Mouse (Mus musculus) R1 (cell line): ENCODE measurements around the gene Ctf2.
"Not testable (repeated sequence)": the region's sequence is repeated elsewhere in the genome, so short reads cannot be mapped to it uniquely, and the experiment has no call there.

Experiments
- DNase-seq: peaks from one replicate; pipeline ENCODE4 v3.0.0-alpha.2; 2018; ENCODE audit warnings: low read depth, low spot score

Gene Ctf2

GRCm38 (mm10) chr7:127714816-127715215 is 17.1 kb downstream of the Ctf2 start:
- DNase-seq = no peak

- DNase-seq = peak; percentile 93
Observed at GRCm38 (mm10) chr7:127712461-127713385, 19.2 kb downstream of the Ctf2 start, which contains the start of gene Ctf1. Gene Ctf1, plus strand, starts transcription at chr7:127712736.

GRCm38 (mm10) chr7:127711456-127711855 is 20.5 kb downstream of the Ctf2 start:
- DNase-seq = no peak

GRCm38 (mm10) chr7:127711031-127711430 is 20.9 kb downstream of the Ctf2 start:
- DNase-seq = no peak

GRCm38 (mm10) chr7:127709261-127709979 is 22.5 kb downstream of the Ctf2 start:
- DNase-seq = no peak

GRCm38 (mm10) chr7:127708207-127709078 is 23.5 kb downstream of the Ctf2 start, which contains the start of gene Bcl7c:
Gene Bcl7c, minus strand, starts transcription at chr7:127708933.
- DNase-seq = peak; percentile 97

GRCm38 (mm10) chr7:127707957-127708206 is 24.1 kb downstream of the Ctf2 start:
- DNase-seq = no peak

GRCm38 (mm10) chr7:127707045-127707956 is 24.7 kb downstream of the Ctf2 start:
- DNase-seq = peak; percentile 26

GRCm38 (mm10) chr7:127705706-127706105 is 26.3 kb downstream of the Ctf2 start:
- DNase-seq = no peak

GRCm38 (mm10) chr7:127704598-127704997 is 27.4 kb downstream of the Ctf2 start:
- no peak for DNase-seq

GRCm38 (mm10) chr7:127703561-127704178 is 28.3 kb downstream of the Ctf2 start:
- no peak for DNase-seq

GRCm38 (mm10) chr7:127700712-127701331 is 31.1 kb downstream of the Ctf2 start:
- no peak for DNase-seq

- DNase-seq = no peak
Observed at GRCm38 (mm10) chr7:127698986-127699385, 33.0 kb downstream of the Ctf2 start.

GRCm38 (mm10) chr7:127693730-127694129 is 38.2 kb downstream of the Ctf2 start:
- not testable (repeated sequence) for DNase-seq

- no peak for DNase-seq
Observed at GRCm38 (mm10) chr7:127693290-127693689, 38.7 kb downstream of the Ctf2 start.

GRCm38 (mm10) chr7:127691221-127691989 is 40.6 kb downstream of the Ctf2 start:
- DNase-seq = peak; percentile 92

- DNase-seq = no peak
Observed at GRCm38 (mm10) chr7:127689626-127690280, 42.2 kb downstream of the Ctf2 start.

- DNase-seq = no peak
Observed at GRCm38 (mm10) chr7:127688935-127689334, 43.0 kb downstream of the Ctf2 start.
